Mouse (Mus musculus) urinary bladder, adult 2 months (tissue): Measurements from ENCODE around the gene Tubgcp2. TPM values are rescaled to one million over a fixed set of nuclear protein-coding genes. Genes with fewer than 3 reads are reported as not detected.

Experiments
- DNase-seq: peaks from one replicate; pipeline ENCODE4 v3.0.0; 2022; ENCODE audit warnings: low spot score
- polyA plus RNA-seq: library from polyadenylated mRNA; depleted of rRNA; stranded (reverse); fragments of >200 nt; gene quantifications from 2 replicates; pipeline ENCODE4 v1.2.3, GENCODE M21; 2012; rRNA removed

The Tubgcp2 gene
- polyA plus RNA-seq: 33.2 and 33.3 TPM in 2 replicates

GRCm38 (mm10) chr7:140036281-140037170, at the start of gene Tubgcp2, which contains the start of gene Zfp511:
Gene Tubgcp2 (minus strand): TSS chr7:140036669.
Gene Zfp511 (plus strand): TSS chr7:140036391.
- DNase-seq: peak; percentile 90

GRCm38 (mm10) chr7:140082242-140082678, 45.8 kb upstream of the Tubgcp2 start, which contains the start of gene Caly:
Gene Caly (minus strand): TSS chr7:140082548.
- no peak for DNase-seq

DNA sequence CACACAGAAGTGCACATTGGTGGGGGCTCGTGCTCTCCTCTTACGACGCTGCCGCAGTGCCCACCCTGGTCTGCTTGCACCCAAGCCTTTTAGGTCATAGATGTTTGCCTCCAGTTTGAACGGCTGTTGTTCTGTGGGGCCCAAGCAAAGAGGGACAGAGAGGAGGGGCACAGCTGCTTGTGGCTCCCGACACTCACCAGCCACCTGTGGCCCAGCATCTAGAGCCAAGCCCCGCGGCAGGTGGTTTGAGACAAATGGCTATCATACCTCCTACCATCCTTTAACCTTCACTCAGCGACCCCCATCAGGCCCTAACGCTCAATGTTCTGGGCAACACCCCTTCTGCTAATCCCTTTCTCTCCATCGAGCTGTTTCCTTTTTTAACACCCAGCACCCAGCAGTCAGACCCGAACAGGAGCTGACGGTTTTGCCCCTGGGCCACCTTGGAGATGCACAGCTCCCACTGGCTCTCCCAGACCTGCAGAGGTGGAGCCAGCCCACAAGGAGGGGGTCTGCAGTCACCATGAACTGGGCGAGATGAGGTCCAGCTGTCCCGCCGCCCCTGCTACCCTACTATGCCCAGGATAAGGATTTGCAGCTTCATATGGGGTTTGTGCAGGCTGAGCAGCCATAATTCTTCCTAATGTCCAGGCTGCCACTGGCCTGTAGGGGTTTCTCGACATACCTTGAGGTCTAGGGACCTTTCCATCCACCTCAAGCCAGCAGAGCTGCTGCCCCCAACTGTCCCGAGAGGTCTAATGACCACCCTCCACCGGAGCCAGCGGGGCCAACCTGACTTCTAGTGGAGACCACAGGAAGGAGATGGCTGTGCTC, 45.2 kb upstream of the Tubgcp2 start:
- DNase-seq: no peak

- DNase-seq: no peak
Measured at GRCm38 (mm10) chr7:140080503-140081156, 44.2 kb upstream of the Tubgcp2 start.

DNA sequence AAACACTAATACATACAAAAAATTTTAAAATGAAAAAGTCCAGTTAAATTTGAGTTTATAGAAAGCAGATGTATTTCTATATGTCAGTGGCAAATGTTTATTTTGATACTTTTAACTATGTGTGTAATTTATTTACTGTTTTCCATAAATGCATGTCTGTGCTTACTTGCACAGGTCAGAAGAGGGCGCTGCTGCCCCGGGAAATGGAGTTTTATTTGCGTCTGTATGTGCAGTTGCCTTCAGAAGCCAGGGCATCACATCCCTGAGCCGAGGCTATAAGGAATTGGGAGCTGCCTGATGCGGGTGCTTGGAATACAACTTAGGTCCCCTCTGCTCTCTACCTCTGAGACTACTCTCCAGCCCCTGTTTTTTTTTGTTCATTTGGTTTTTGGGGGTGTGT, 42.2 kb upstream of the Tubgcp2 start:
- DNase-seq: no peak

GRCm38 (mm10) chr7:140077698-140078097, 41.2 kb upstream of the Tubgcp2 start:
- no peak for DNase-seq

DNA sequence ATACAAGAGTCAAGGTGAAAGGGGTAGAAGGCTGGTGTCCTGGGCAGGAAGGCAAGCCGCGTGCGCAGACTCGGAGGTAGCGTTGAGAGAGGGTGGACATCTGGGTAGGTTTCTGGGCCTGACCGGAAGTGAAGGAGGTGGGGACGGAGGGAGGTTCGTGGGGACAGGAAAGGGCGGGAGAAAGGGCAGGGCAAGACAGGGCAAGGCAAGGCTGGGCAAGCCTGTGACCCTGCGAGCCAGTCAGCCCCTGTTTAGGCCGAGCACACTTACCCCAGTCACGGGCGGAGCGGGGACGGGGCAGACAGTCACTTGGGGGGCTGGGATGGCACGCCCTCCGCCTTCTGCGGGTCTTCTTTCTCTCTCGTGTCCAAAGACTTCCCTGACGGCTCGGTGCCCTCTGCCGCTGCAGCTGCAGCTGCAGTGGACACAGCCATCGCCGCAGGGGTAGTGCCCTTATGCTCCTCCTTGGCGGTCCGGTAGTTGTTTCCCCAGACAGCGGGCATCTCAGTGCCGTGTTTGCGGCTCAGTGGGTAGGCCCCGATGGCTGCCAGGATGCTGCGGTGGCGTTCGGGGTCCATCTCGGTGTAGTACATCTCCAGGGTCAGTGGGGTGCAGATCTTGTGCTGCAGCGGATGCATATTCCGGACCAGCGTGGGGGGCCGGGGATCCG, 33.7 kb upstream of the Tubgcp2 start:
- DNase-seq: no peak

- DNase-seq: no peak
Measured at GRCm38 (mm10) chr7:140067397-140067796, 30.9 kb upstream of the Tubgcp2 start.

DNA sequence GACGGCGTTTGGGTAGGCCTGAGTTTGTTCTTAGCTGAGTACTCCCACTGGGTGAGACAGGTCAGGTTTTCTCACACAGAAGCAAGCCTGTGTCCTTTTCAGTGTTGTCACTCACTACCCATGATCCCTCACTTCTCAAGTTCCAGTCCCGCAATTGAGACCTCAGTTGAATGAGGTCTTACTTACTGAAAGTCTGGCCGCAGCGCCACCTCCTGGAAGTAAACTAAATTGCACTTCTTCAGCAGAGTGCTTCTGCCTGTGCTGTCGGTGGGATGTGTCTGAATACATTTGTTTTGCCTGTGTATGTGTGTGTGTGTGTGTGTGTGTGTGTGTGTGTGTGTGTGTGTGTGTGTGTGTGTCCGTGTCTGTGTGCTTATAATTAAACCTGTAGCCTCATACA, 26.6 kb upstream of the Tubgcp2 start:
- DNase-seq: peak; percentile 37

GRCm38 (mm10) chr7:140062307-140062706, 25.8 kb upstream of the Tubgcp2 start:
- peak; percentile 30 for DNase-seq

DNA sequence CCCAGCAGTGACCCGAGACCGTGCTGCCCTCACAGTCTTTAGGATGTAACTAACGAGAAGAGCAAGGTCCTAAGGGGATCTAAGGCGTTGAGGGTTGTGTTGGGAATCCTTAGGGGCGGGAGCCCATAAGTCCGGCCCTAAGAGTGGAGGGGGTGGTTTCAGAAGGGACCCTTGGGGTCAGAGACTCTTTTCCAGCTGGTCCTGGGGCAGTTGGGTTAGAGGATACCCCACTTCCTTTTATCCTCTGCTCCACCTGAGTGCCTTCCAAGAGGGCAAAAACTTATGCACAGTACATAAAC, 25.3 kb upstream of the Tubgcp2 start:
- no peak for DNase-seq

GRCm38 (mm10) chr7:140060936-140061831, 24.7 kb upstream of the Tubgcp2 start:
- DNase-seq: peak; percentile 52

GRCm38 (mm10) chr7:140059601-140060000, 23.1 kb upstream of the Tubgcp2 start:
- no peak for DNase-seq

- no peak for DNase-seq
Measured at GRCm38 (mm10) chr7:140058528-140058927, 22.1 kb upstream of the Tubgcp2 start.

DNA sequence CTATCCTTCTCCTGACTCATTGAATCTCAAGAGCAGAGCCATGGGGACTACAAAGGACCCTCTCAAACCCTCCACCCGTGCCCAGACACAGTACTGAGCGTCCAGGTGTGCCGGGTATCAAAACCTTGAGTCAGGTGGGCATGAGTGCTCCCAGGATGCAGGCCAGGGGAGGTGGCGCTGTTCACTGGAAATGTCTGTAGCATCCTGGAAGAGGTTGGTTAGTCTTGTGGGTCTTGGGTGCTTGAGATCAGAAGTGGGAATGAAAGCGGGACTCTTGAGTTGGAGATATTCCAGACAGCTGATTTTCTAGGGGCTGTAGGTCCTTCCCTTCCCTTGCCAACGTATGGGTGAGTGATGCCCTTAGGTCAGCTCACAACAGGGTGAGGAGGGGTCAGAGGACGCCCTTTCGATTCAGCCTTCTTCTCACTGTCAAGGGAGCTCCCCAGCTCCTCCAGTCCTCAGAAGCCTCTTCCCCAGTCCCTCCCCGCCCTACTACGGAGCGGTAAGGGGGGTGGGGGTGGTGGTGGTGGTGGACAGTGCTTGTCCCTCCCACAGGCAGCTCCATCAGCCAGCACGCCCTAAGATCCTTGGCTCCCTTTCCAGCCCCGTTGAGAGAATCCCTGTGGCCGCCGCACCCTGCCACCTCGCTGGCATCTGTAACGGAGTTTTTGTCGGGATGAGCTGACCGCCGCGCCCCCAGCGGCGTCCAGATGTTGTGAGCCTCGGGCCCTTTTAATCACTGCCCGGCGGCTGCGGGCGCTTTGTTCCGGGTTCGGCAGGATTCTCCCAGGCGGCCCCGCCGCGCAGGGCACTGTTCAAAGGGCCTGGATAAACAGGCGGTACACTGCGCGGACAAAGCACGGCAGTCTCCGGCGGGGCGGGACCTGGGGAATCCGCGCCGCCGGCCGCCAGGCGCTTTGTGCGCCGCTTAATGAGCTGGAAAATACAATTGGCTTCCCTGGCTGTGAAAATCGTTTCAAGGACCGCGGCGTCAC, 21.2 kb upstream of the Tubgcp2 start:
- no peak for DNase-seq

DNA sequence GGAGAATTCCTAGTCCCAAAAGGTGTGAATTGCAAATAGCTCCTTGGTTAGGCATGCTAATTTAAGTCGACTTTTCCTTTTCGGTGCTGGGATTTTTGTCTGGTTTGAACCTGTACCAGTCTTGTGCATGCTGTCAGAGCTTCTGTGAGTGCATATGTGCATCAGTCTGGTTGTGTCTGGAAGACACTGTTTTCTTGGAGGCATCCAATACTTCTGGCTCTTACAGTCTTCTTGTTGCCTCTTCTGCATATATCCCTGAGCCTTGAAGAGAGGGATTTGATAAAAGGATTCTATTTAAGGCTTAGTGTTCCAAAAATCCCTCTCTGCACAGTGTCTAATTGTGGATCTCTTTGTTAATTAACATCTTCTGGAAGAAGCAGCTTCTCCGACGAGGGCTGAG, 17.7 kb upstream of the Tubgcp2 start:
- DNase-seq: no peak

DNA sequence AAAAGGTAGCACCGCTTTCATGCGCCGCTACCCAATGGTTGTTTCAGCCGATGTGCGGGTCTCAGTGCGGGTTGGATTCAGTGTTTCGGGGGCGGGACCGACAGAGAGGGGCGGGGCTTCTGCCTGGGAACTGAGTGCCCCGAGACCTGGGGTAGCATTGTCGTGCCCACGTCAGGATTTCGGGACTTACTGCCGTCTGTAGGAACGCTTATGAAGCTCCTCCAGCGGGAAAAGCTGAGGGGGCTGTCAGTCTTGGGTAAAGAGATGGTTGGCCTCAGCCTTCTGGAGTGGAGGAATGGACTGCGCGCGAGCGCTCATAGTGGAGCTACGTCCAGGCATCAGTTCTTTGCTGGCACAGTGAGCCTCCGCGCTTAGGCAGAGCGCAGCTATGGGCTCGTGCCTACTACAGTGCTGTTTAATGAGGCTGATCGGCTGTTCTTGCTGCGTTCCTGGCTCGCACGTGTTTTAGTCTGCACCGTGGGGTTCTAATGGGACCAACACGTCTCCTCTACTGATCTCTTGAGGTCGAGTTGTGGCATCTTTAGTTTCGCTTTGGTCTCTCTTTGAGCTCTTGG, 12.7 kb upstream of the Tubgcp2 start:
- no peak for DNase-seq

- no peak for DNase-seq
Measured at GRCm38 (mm10) chr7:140048361-140049114, 12.1 kb upstream of the Tubgcp2 start, which contains the start of gene Msx3. Gene Msx3 (minus strand): TSS chr7:140049089.
